Mouse (Mus musculus): ENCODE data around the gene Gm3269. TPM values are rescaled to one million over a fixed set of nuclear protein-coding genes. Genes with fewer than 3 reads are reported as not detected.
A peak's percentile ranks its signal among the peaks of the same experiment; 100 is the strongest.
"Not testable (repeated sequence)": the region's sequence is repeated elsewhere in the genome, so short reads cannot be mapped to it uniquely, and the experiment has no call there.

Gm3269 gene
- polyA plus RNA-seq (2014; fragmentation: Nextera tagmentation; extraction: Ambion mirVana), result not detected in 2 replicates

- not testable (repeated sequence) for H3K4me1 ChIP-seq (replicated peaks; ENCODE audit: control insufficient read depth, insufficient read depth, low read length); H3K36me3 ChIP-seq (replicated peaks; ENCODE audit: control insufficient read depth, insufficient read depth); H3K27me3 ChIP-seq (ENCODE audit: control insufficient read depth, insufficient read depth, low read length); DNase-seq (ENCODE audit: low spot score); H3K27ac ChIP-seq; H3K4me2 ChIP-seq (replicated peaks); H3K9ac ChIP-seq; ATAC-seq (ENCODE audit: low FRiP score); H3K4me3 ChIP-seq (replicated peaks; ENCODE audit: low read length); H3K9me3 ChIP-seq (ENCODE audit: control insufficient read depth, low read length)
- no CpG with 5 or more reads among the region's 4 CpGs for WGBS
Observed at GRCm38 (mm10) chr14:4837806-4838205, at the start of gene Gm3269. Gm3269 (plus strand) TSS chr14:4838106.

- H3K4me2 ChIP-seq (replicated peaks); H3K36me3 ChIP-seq (replicated peaks; ENCODE audit: control insufficient read depth, insufficient read depth); H3K9ac ChIP-seq; H3K4me3 ChIP-seq (replicated peaks; ENCODE audit: low read length); DNase-seq (ENCODE audit: low spot score); ATAC-seq (ENCODE audit: low FRiP score); H3K9me3 ChIP-seq (ENCODE audit: control insufficient read depth, low read length); H3K27me3 ChIP-seq (ENCODE audit: control insufficient read depth, insufficient read depth, low read length); H3K27ac ChIP-seq; H3K4me1 ChIP-seq (replicated peaks; ENCODE audit: control insufficient read depth, insufficient read depth, low read length): not testable (repeated sequence)
- whole genome bisulfite sequencing, result 86% methylated on average over 6 of the region's 6 CpGs
Observed at GRCm38 (mm10) chr14:4806421-4806820, 31.5 kb upstream of the Gm3269 start.

GRCm38 (mm10) chr14:4821950-4822349 is 16.0 kb upstream of the Gm3269 start:
- not testable (repeated sequence) for H3K36me3 ChIP-seq (replicated peaks; ENCODE audit: control insufficient read depth, insufficient read depth); H3K9me3 ChIP-seq (ENCODE audit: control insufficient read depth, low read length); H3K9ac ChIP-seq; H3K4me3 ChIP-seq (replicated peaks; ENCODE audit: low read length); H3K4me1 ChIP-seq (replicated peaks; ENCODE audit: control insufficient read depth, insufficient read depth, low read length); H3K4me2 ChIP-seq (replicated peaks); H3K27me3 ChIP-seq (ENCODE audit: control insufficient read depth, insufficient read depth, low read length); DNase-seq (ENCODE audit: low spot score); H3K27ac ChIP-seq; ATAC-seq (ENCODE audit: low FRiP score)
- 79% methylated on average over 4 of the region's 7 CpGs for WGBS

- not testable (repeated sequence) for H3K27me3 ChIP-seq (ENCODE audit: control insufficient read depth, insufficient read depth, low read length); H3K9me3 ChIP-seq (ENCODE audit: control insufficient read depth, low read length); H3K36me3 ChIP-seq (replicated peaks; ENCODE audit: control insufficient read depth, insufficient read depth); ATAC-seq (ENCODE audit: low FRiP score); H3K4me1 ChIP-seq (replicated peaks; ENCODE audit: control insufficient read depth, insufficient read depth, low read length)
- peak within 1 kb of the TSS; percentile 35 for H3K4me3 ChIP-seq (replicated peaks; ENCODE audit: low read length)
- WGBS, result 5% methylated on average over 20 of the region's 59 CpGs
- peak within 1 kb of the TSS; percentile 52 for H3K4me2 ChIP-seq (replicated peaks)
- DNase-seq (ENCODE audit: low spot score), result peak; percentile 15
- H3K9ac ChIP-seq, result peak within 1 kb of the TSS; percentile 67
- 0 out of 2 replicates have a peak within 1 kb of the TSS, but pooled peaks have one; percentile 32 for H3K27ac ChIP-seq
Observed at GRCm38 (mm10) chr14:4855299-4855980, 17.5 kb downstream of the Gm3269 start, which contains the start of gene Gm3264. Gm3264 (plus strand) TSS chr14:4855576.

- H3K36me3 ChIP-seq (replicated peaks; ENCODE audit: control insufficient read depth, insufficient read depth); H3K27me3 ChIP-seq (ENCODE audit: control insufficient read depth, insufficient read depth, low read length); H3K4me2 ChIP-seq (replicated peaks); H3K4me1 ChIP-seq (replicated peaks; ENCODE audit: control insufficient read depth, insufficient read depth, low read length); H3K9ac ChIP-seq; H3K9me3 ChIP-seq (ENCODE audit: control insufficient read depth, low read length); H3K27ac ChIP-seq; ATAC-seq (ENCODE audit: low FRiP score); DNase-seq (ENCODE audit: low spot score); H3K4me3 ChIP-seq (replicated peaks; ENCODE audit: low read length): not testable (repeated sequence)
- WGBS, result 86% methylated on average over 1 of the region's 3 CpGs
Observed at GRCm38 (mm10) chr14:4892116-4892515, 54.2 kb downstream of the Gm3269 start, which contains the start of gene Gm3278. Gm3278 (plus strand) TSS chr14:4892416.

Other genes starting within 250 kb of the Gm3269 start
- not detected in 2 replicates for gene Gm8159, start 205.8 kb upstream of the Gm3269 start, polyA plus RNA-seq (2014; fragmentation: Nextera tagmentation; extraction: Ambion mirVana)
- gene Gm3239, start 173.9 kb upstream of the Gm3269 start, polyA plus RNA-seq (2014; fragmentation: Nextera tagmentation; extraction: Ambion mirVana), result 1.2 and 1.9 TPM in 2 replicates
- gene Gm7876, start 128.9 kb upstream of the Gm3269 start, polyA plus RNA-seq (2014; fragmentation: Nextera tagmentation; extraction: Ambion mirVana), result not detected in 2 replicates
- 4.3 and 4.9 TPM in 2 replicates for gene Gm3252, start 111.3 kb upstream of the Gm3269 start, polyA plus RNA-seq (2014; fragmentation: Nextera tagmentation; extraction: Ambion mirVana)
- not detected in 2 replicates for gene Gm9602, start 61.8 kb upstream of the Gm3269 start, polyA plus RNA-seq (2014; fragmentation: Nextera tagmentation; extraction: Ambion mirVana)
- 3.5 and 5.5 TPM in 2 replicates for gene Gm3264, start 17.5 kb downstream of the Gm3269 start, polyA plus RNA-seq (2014; fragmentation: Nextera tagmentation; extraction: Ambion mirVana)
- not detected in 2 replicates for gene Gm3278, start 54.3 kb downstream of the Gm3269 start, polyA plus RNA-seq (2014; fragmentation: Nextera tagmentation; extraction: Ambion mirVana)
- not detected in 2 replicates for gene Gm8297, start 145.8 kb downstream of the Gm3269 start, polyA plus RNA-seq (2014; fragmentation: Nextera tagmentation; extraction: Ambion mirVana)
- gene Gm3298, start 177.8 kb downstream of the Gm3269 start, polyA plus RNA-seq (2014; fragmentation: Nextera tagmentation; extraction: Ambion mirVana), result not detected in 2 replicates
- gene 4930555G01Rik, start 212.5 kb downstream of the Gm3269 start, polyA plus RNA-seq (2014; fragmentation: Nextera tagmentation; extraction: Ambion mirVana), result not detected in 2 replicates
- 13.2 and 16.1 TPM in 2 replicates for gene Gm8281, start 232.9 kb downstream of the Gm3269 start, polyA plus RNA-seq (2014; fragmentation: Nextera tagmentation; extraction: Ambion mirVana)

Data from hindbrain, embryonic 14.5 days (tissue).